Mouse (Mus musculus) lung, adult 10 weeks (tissue): Measurements from ENCODE around the gene Sytl4. TPM values are rescaled to one million over a fixed set of nuclear protein-coding genes. Genes with fewer than 3 reads are reported as not detected.

ENCODE experiments used
- polyA plus RNA-seq: library from polyadenylated mRNA; stranded (reverse); fragments of 350-450 nt; fragmentation: Illumina TruSeq; extraction: RNeasy Lipid Tissue Mini Kit (QIAGEN cat#74804); gene quantifications from one replicate; pipeline ENCODE4 v1.2.3, GENCODE M21; 2014; ENCODE audit warnings: low read depth, low replicate concordance; ENCODE audit not compliant: insufficient read depth

Gene Sytl4
- polyA plus RNA-seq = 2.3 TPM

GRCm38 (mm10) chrX:133981231-133982002, at the start of gene Sytl4:
TSS of gene Sytl4 (minus strand) at chrX:133981812.

DNA sequence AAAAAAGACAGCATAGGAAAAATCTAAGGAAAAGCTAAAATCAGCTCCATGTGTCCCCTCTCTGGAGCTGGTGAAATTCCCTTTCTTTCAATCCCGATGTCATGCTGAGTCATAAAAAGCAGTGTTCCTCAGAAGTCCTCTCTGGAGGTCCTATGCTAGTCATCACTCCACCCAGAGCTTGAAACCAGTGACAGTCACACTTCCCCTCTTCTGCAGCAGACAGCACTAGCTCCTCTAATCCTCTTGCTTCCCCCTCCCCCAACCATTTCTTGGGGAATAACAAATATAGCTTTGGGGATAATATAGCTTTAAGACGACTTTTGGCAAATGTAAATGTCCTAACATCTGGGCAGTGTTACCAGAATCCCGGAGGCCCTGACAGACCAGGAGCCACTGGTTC, 73.4 kb downstream of the Sytl4 start, which contains the start of gene Srpx2:
Srpx2 (plus strand) TSS at position 166 of the 400 bp plus-strand sequence.

GRCm38 (mm10) chrX:133898014-133898542, 83.5 kb downstream of the Sytl4 start, which contains the start of gene Tspan6:
TSS of gene Tspan6 (minus strand) at chrX:133898429.

Other genes with a start within 250 kb of the Sytl4 start
- not detected for gene Tnmd, start 130.8 kb downstream of the Sytl4 start, polyA plus RNA-seq
- gene Tspan6, start 83.4 kb downstream of the Sytl4 start, polyA plus RNA-seq = 16.4 TPM
- gene Srpx2, start 73.4 kb downstream of the Sytl4 start, polyA plus RNA-seq = 4.3 TPM
- gene Cstf2, start 77.4 kb upstream of the Sytl4 start, polyA plus RNA-seq = 9.2 TPM
- 1.7 TPM for gene Xkrx, start 180.3 kb upstream of the Sytl4 start, polyA plus RNA-seq
- not detected for gene Arl13a, start 205.7 kb upstream of the Sytl4 start, polyA plus RNA-seq
- gene Nox1, start 240.1 kb upstream of the Sytl4 start, polyA plus RNA-seq = 0.18 TPM